In the genomic region with DNA sequence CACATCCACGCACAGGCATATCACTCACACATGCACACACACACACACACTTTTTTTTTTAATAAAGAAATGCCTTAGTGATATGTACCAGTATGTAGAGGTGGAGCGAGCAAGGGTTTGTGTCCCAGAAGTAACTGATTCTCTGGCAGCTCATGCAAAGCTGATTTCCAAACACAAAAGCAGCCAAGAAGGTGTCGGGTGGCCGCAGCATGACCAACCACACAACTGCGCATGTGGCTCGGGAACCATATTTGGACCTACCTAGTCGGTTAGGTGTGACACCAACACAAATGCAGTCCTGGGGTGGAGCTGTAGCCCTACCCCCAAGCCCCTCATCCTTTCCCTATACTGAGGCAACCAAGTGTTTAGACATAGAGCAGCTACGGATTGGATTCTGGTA, we compare ENCODE assay signal across 20 mouse cellular contexts. TPM values are rescaled to one million over a fixed set of nuclear protein-coding genes. Genes with fewer than 3 reads are reported as not detected.
"Had no signal": no experiment of that assay in that cellular context is flagged by ENCODE, and none has a peak within 500 bp of the region (broad histone marks: within the 10 kb centered on the region; RNA-seq: fewer than 3 reads in every experiment).

No protein-coding gene starts in this region.

- H3K27me3 ChIP-seq: lung, embryonic 15.5 days; midbrain, embryonic 15.5 days; neural tube, embryonic 12.5 days; stomach, embryonic 15.5 days had no signal

- H3K36me3 ChIP-seq: lung, embryonic 15.5 days; midbrain, embryonic 13.5 days; midbrain, embryonic 15.5 days; neural tube, embryonic 12.5 days; stomach, embryonic 15.5 days had no signal

- H3K4me3 ChIP-seq: lung, embryonic 15.5 days; megakaryocyte, embryonic 14.5 days; midbrain, embryonic 13.5 days; midbrain, embryonic 15.5 days; neural tube, embryonic 12.5 days; stomach, embryonic 15.5 days had no signal

- H3K4me2 ChIP-seq: lung, embryonic 15.5 days; midbrain, embryonic 11.5 days; midbrain, embryonic 13.5 days; midbrain, embryonic 15.5 days; neural tube, embryonic 12.5 days; stomach, embryonic 15.5 days had no signal

- ATAC-seq: liver, postnatal 0 days; lung, postnatal 0 days; midbrain, embryonic 13.5 days; midbrain, embryonic 15.5 days had no signal

- H3K9ac ChIP-seq: liver, postnatal 0 days; lung, embryonic 15.5 days; midbrain, embryonic 13.5 days; midbrain, embryonic 15.5 days; neural tube, embryonic 12.5 days; stomach, embryonic 15.5 days had no signal

- H3K27ac ChIP-seq: lung, embryonic 15.5 days; macrophage; midbrain, embryonic 13.5 days; midbrain, embryonic 15.5 days; neural tube, embryonic 12.5 days; stomach, embryonic 15.5 days; stomach, postnatal 0 days had no signal

- H3K4me1 ChIP-seq: lung, embryonic 15.5 days; megakaryocyte, embryonic 14.5 days; midbrain, embryonic 13.5 days; midbrain, embryonic 15.5 days; neural tube, embryonic 12.5 days; stomach, embryonic 15.5 days had no signal

- DNase-seq: liver, postnatal 0 days; lung, adult 2 months; lung, postnatal 14 days; lung, postnatal 36 days; right cerebral cortex, postnatal 14 days; thymus, adult 2 months; thymus, postnatal 25 days; thymus, postnatal 4 days had no signal

- H3K9me3 ChIP-seq: lung, embryonic 15.5 days; midbrain, embryonic 13.5 days; midbrain, embryonic 15.5 days; neural tube, embryonic 12.5 days; stomach, embryonic 15.5 days had no signal

RNA-seq across cellular contexts. Expression of a gene that starts 50.8 kb away (rescaled TPM):
- total RNA-seq: monocyte, adult 5-6 weeks; neutrophil, adult 5-6 weeks had no signal
- polyA plus RNA-seq: liver, postnatal 0 days; lung, postnatal 0 days; macrophage had no signal
